Mouse (Mus musculus): ENCODE data around the gene Olfr395. TPM values are rescaled to one million over a fixed set of nuclear protein-coding genes. Genes with fewer than 3 reads are reported as not detected.
"Not testable (repeated sequence)": the region's sequence is repeated elsewhere in the genome, so short reads cannot be mapped to it uniquely, and the experiment has no call there.

Olfr395 gene
- not detected in 2 replicates for polyA plus RNA-seq (2015; fragmentation: Nextera tagmentation; extraction: Ambion mirVana)

GRCm38 (mm10) chr11:73909199-73909598 is at the start of gene Olfr395:
Olfr395 (minus strand) TSS chr11:73909299.
- 76% methylated on average over 4 of the region's 4 CpGs for WGBS
- H3K4me3 ChIP-seq; H3K27me3 ChIP-seq; H3K27ac ChIP-seq; H3K9ac ChIP-seq; ATAC-seq; H3K4me1 ChIP-seq; H3K36me3 ChIP-seq (ENCODE audit: poor library complexity, severe bottlenecking); H3K4me2 ChIP-seq: not testable (repeated sequence)
- H3K9me3 ChIP-seq (replicated peaks) = peaks cover 13% of the 10 kb centered on the region

GRCm38 (mm10) chr11:73936377-73936776 is 27.3 kb upstream of the Olfr395 start, which contains the start of gene Olfr23:
Olfr23 (plus strand) TSS chr11:73936677.
- Histone ChIP-seq H3K27ac (no peak within 1 kb of the TSS), H3K27me3 (no peaks in the 10 kb centered on the region), H3K9me3 (replicated peaks) (peaks cover 12% of the 10 kb centered on the region; the same call in 1 of the 2 replicates), H3K4me2 (no peak within 1 kb of the TSS), H3K4me3 (no peak within 1 kb of the TSS), H3K36me3 (ENCODE audit: poor library complexity, severe bottlenecking) (no peaks in the 10 kb centered on the region), H3K4me1 (no peaks in the 10 kb centered on the region), H3K9ac (no peak within 1 kb of the TSS)
- ATAC-seq = no peak

GRCm38 (mm10) chr11:73890671-73891070 is 18.4 kb downstream of the Olfr395 start, which contains the start of gene Olfr394:
Olfr394 (minus strand) TSS chr11:73890771.
- H3K4me3 ChIP-seq = no peak within 1 kb of the TSS
- H3K36me3 ChIP-seq (ENCODE audit: poor library complexity, severe bottlenecking) = no peaks in the 10 kb centered on the region
- no peaks in the 10 kb centered on the region for H3K4me1 ChIP-seq
- WGBS = 81% methylated on average over 1 of the region's 1 CpGs
- H3K27ac ChIP-seq = no peak within 1 kb of the TSS
- no peak within 1 kb of the TSS for H3K4me2 ChIP-seq
- H3K27me3 ChIP-seq = no peaks in the 10 kb centered on the region
- H3K9ac ChIP-seq = no peak within 1 kb of the TSS
- peaks cover 18% of the 10 kb centered on the region for H3K9me3 ChIP-seq (replicated peaks)
- no peak for ATAC-seq

Other genes starting within 250 kb of the Olfr395 start
- gene Zfp735, start 220.5 kb downstream of the Olfr395 start, polyA plus RNA-seq (2015; fragmentation: Nextera tagmentation; extraction: Ambion mirVana) = not detected in 2 replicates
- not detected in 2 replicates for gene Olfr389, start 128.6 kb downstream of the Olfr395 start, polyA plus RNA-seq (2015; fragmentation: Nextera tagmentation; extraction: Ambion mirVana)
- gene Olfr390, start 126.3 kb downstream of the Olfr395 start, polyA plus RNA-seq (2015; fragmentation: Nextera tagmentation; extraction: Ambion mirVana) = not detected in 2 replicates
- not detected in 2 replicates for gene Olfr391-ps, start 106.2 kb downstream of the Olfr395 start, polyA plus RNA-seq (2015; fragmentation: Nextera tagmentation; extraction: Ambion mirVana)
- gene Olfr392, start 92.2 kb downstream of the Olfr395 start, polyA plus RNA-seq (2015; fragmentation: Nextera tagmentation; extraction: Ambion mirVana) = not detected in 2 replicates
- not detected in 2 replicates for gene Olfr393, start 57.8 kb downstream of the Olfr395 start, polyA plus RNA-seq (2015; fragmentation: Nextera tagmentation; extraction: Ambion mirVana)
- gene Olfr394, start 18.5 kb downstream of the Olfr395 start, polyA plus RNA-seq (2015; fragmentation: Nextera tagmentation; extraction: Ambion mirVana) = not detected in 2 replicates
- not detected in 2 replicates for gene Olfr23, start 27.4 kb upstream of the Olfr395 start, polyA plus RNA-seq (2015; fragmentation: Nextera tagmentation; extraction: Ambion mirVana)
- not detected in 2 replicates for gene Olfr397, start 51.5 kb upstream of the Olfr395 start, polyA plus RNA-seq (2015; fragmentation: Nextera tagmentation; extraction: Ambion mirVana)
- not detected in 2 replicates for gene Olfr398, start 81.1 kb upstream of the Olfr395 start, polyA plus RNA-seq (2015; fragmentation: Nextera tagmentation; extraction: Ambion mirVana)
- gene Olfr139, start 147.3 kb upstream of the Olfr395 start, polyA plus RNA-seq (2015; fragmentation: Nextera tagmentation; extraction: Ambion mirVana) = not detected in 2 replicates
- gene Olfr399, start 147.3 kb upstream of the Olfr395 start, polyA plus RNA-seq (2015; fragmentation: Nextera tagmentation; extraction: Ambion mirVana) = not detected in 2 replicates
- gene Zfp616, start 160.7 kb upstream of the Olfr395 start, polyA plus RNA-seq (2015; fragmentation: Nextera tagmentation; extraction: Ambion mirVana) = not detected in 2 replicates
- gene Olfr401, start 204.4 kb upstream of the Olfr395 start, polyA plus RNA-seq (2015; fragmentation: Nextera tagmentation; extraction: Ambion mirVana) = not detected in 2 replicates
- gene Olfr402, start 244.2 kb upstream of the Olfr395 start, polyA plus RNA-seq (2015; fragmentation: Nextera tagmentation; extraction: Ambion mirVana) = not detected in 2 replicates

Data from forebrain, embryonic 13.5 days (tissue).